Mouse (Mus musculus) stomach, embryonic 16.5 days (tissue): Measurements from ENCODE around the gene Zfp143. TPM values are rescaled to one million over a fixed set of nuclear protein-coding genes. Genes with fewer than 3 reads are reported as not detected.

Experiments
- ATAC-seq: fragments of 200-750 bp; cut with Nextera tagmentation; 2 replicates; pipeline ENCODE4 v1.8.0; 2017; ENCODE audit warnings: moderate number of reproducible peaks, moderate TSS enrichment; ENCODE audit not compliant: insufficient read depth, low FRiP score
- H3K27ac ChIP-seq: fragments of 300-500 bp; sonication (generic); 2 replicates; pipeline ENCODE4 v1.5.1; 2014; ENCODE audit warnings: low read length
- H3K27me3 ChIP-seq: fragments of 300-500 bp; sonication (generic); 2 replicates; pipeline ENCODE4 v1.6.1; 2014; ENCODE audit warnings: low read length, control low read depth, mixed read lengths; ENCODE audit not compliant: control insufficient read depth, insufficient read depth
- H3K36me3 ChIP-seq: fragments of 300-500 bp; sonication (generic); 2 replicates; pipeline ENCODE4 v1.6.1; 2014; ENCODE audit warnings: low read length; ENCODE audit not compliant: control insufficient read depth, insufficient read depth
- H3K4me1 ChIP-seq: fragments of 300-500 bp; sonication (generic); 2 replicates; pipeline ENCODE4 v1.6.1; 2014; ENCODE audit warnings: low read length, control low read depth, mixed read lengths; ENCODE audit not compliant: control insufficient read depth, insufficient read depth
- H3K4me2 ChIP-seq: fragments of 300-500 bp; sonication (generic); 2 replicates; pipeline ENCODE4 v1.6.1; 2014; ENCODE audit warnings: low read depth, low read length, mixed read lengths
- H3K4me3 ChIP-seq: fragments of 300-500 bp; sonication (generic); replicated peaks from 2 replicates; pipeline ENCODE4 v1.5.1; 2014; ENCODE audit warnings: mild to moderate bottlenecking, low read length
- H3K9ac ChIP-seq: fragments of 300-500 bp; sonication (generic); 2 replicates; pipeline ENCODE4 v1.6.1; 2014; ENCODE audit warnings: low read length
- H3K9me3 ChIP-seq: fragments of 300-500 bp; sonication (generic); replicated peaks from 2 replicates; pipeline ENCODE4 v1.6.1; 2016; ENCODE audit warnings: low read length, control low read depth; ENCODE audit not compliant: control insufficient read depth
- WGBS: fragments of 180-500 bp; shearing (Covaris S2); extraction: QIAGEN DNeasy Blood & Tissue Kit; methylation state at CpG from one replicate; pipeline ENCODE4 v1.1.7; 2014; 5-methylcytosine and 5-hydroxymethylcytosine counted together
- polyA plus RNA-seq: library from polyadenylated mRNA; unstranded; fragments of >200 nt; fragmentation: Nextera tagmentation; extraction: Ambion mirVana; gene quantifications from 2 replicates; pipeline ENCODE4 v1.2.1, GENCODE M21; 2015

The Zfp143 gene
- polyA plus RNA-seq, 1 experiment from 2014 or later, result 15.0 TPM

- H3K36me3 ChIP-seq, result peaks cover 26% of the 10 kb centered on the region
- 67% methylated on average over 13 of the region's 13 CpGs for WGBS
Measured at GRCm38 (mm10) chr7:110083386-110084165, 22.6 kb downstream of the Zfp143 start.

GRCm38 (mm10) chr7:110085217-110085616, 24.2 kb downstream of the Zfp143 start:
- no peak overlapping the region for H3K4me2 ChIP-seq
- H3K27me3 ChIP-seq, result no peaks in the 10 kb centered on the region
- H3K9ac ChIP-seq, result no peak overlapping the region
- H3K27ac ChIP-seq, result no peak overlapping the region
- H3K4me3 ChIP-seq, result no peak overlapping the region
- H3K9me3 ChIP-seq, result no peaks in the 10 kb centered on the region
- H3K4me1 ChIP-seq, result no peaks in the 10 kb centered on the region
- H3K36me3 ChIP-seq, result peaks cover 27% of the 10 kb centered on the region
- ATAC-seq, result no peak

More at GRCm38 (mm10) chr7:110083386-110084165, 22.6 kb downstream of the Zfp143 start:
- Histone ChIP-seq H3K4me1 (no peaks in the 10 kb centered on the region), H3K9ac (no peak overlapping the region), H3K4me3 (no peak overlapping the region), H3K27ac (no peak overlapping the region), H3K4me2 (no peak overlapping the region), H3K9me3 (no peaks in the 10 kb centered on the region), H3K27me3 (no peaks in the 10 kb centered on the region)
- ATAC-seq, result no peak

- no peak overlapping the region for H3K4me3 ChIP-seq
- no peaks in the 10 kb centered on the region for H3K9me3 ChIP-seq
- H3K4me1 ChIP-seq, result no peaks in the 10 kb centered on the region
- peak overlapping the region; percentile 78 for H3K27ac ChIP-seq
- H3K27me3 ChIP-seq, result no peaks in the 10 kb centered on the region
- 61% methylated on average over 4 of the region's 4 CpGs for WGBS
- H3K9ac ChIP-seq, result no peak overlapping the region
- peak; percentile 96 for ATAC-seq
- no peak overlapping the region for H3K4me2 ChIP-seq
- H3K36me3 ChIP-seq, result peaks cover 23% of the 10 kb centered on the region
Measured at GRCm38 (mm10) chr7:110087914-110088313, 26.9 kb downstream of the Zfp143 start.

GRCm38 (mm10) chr7:110091670-110092069, 30.7 kb downstream of the Zfp143 start:
- ATAC-seq, result no peak
- Histone ChIP-seq H3K27me3 (no peaks in the 10 kb centered on the region), H3K4me2 (no peak overlapping the region), H3K9ac (no peak overlapping the region), H3K27ac (no peak overlapping the region), H3K4me1 (no peaks in the 10 kb centered on the region; the same call in 1 of the 2 replicates), H3K36me3 (0 out of 2 replicates have a peak, but pooled peaks cover 10% of the 10 kb centered on the region), H3K9me3 (no peaks in the 10 kb centered on the region), H3K4me3 (no peak overlapping the region)
- WGBS, result 78% methylated on average over 7 of the region's 7 CpGs

GRCm38 (mm10) chr7:110096332-110096731, 35.3 kb downstream of the Zfp143 start:
- Histone ChIP-seq H3K9ac (no peak overlapping the region; the same call in 1 of the 2 replicates), H3K27ac (peak overlapping the region; percentile 29; the same call in 1 of the 2 replicates), H3K36me3 (0 out of 2 replicates have a peak, but pooled peaks cover 3% of the 10 kb centered on the region), H3K4me3 (no peak overlapping the region), H3K4me1 (no peaks in the 10 kb centered on the region; the same call in 1 of the 2 replicates), H3K27me3 (no peaks in the 10 kb centered on the region), H3K4me2 (no peak overlapping the region), H3K9me3 (no peaks in the 10 kb centered on the region)
- no peak for ATAC-seq
- WGBS, result 75% methylated on average over 4 of the region's 4 CpGs

GRCm38 (mm10) chr7:110097106-110097793, 36.2 kb downstream of the Zfp143 start:
- Histone ChIP-seq H3K27ac (peak overlapping the region; percentile 16), H3K9me3 (no peaks in the 10 kb centered on the region), H3K4me3 (no peak overlapping the region), H3K27me3 (no peaks in the 10 kb centered on the region), H3K36me3 (0 out of 2 replicates have a peak, but pooled peaks cover 2% of the 10 kb centered on the region), H3K4me1 (no peaks in the 10 kb centered on the region; the same call in 1 of the 2 replicates), H3K4me2 (no peak overlapping the region), H3K9ac (no peak overlapping the region)
- ATAC-seq, result peak; percentile 86
- WGBS, result 43% methylated on average over 7 of the region's 7 CpGs

GRCm38 (mm10) chr7:110100854-110101253, 39.8 kb downstream of the Zfp143 start:
- H3K9me3 ChIP-seq, result no peaks in the 10 kb centered on the region
- no peak overlapping the region for H3K9ac ChIP-seq
- 49% methylated on average over 6 of the region's 6 CpGs for WGBS
- H3K4me1 ChIP-seq, result no peaks in the 10 kb centered on the region; the same call in 1 of the 2 replicates
- peak overlapping the region; percentile 51; the same call in 1 of the 2 replicates for H3K27ac ChIP-seq
- ATAC-seq, result no peak
- H3K4me2 ChIP-seq, result no peak overlapping the region
- H3K36me3 ChIP-seq, result no peaks in the 10 kb centered on the region
- H3K4me3 ChIP-seq, result no peak overlapping the region
- H3K27me3 ChIP-seq, result no peaks in the 10 kb centered on the region

GRCm38 (mm10) chr7:110101266-110101665, 40.2 kb downstream of the Zfp143 start:
- Histone ChIP-seq H3K4me1 (no peaks in the 10 kb centered on the region; the same call in 1 of the 2 replicates), H3K4me2 (no peak overlapping the region), H3K9ac (peak overlapping the region; percentile 43; the same call in 1 of the 2 replicates), H3K36me3 (no peaks in the 10 kb centered on the region), H3K27me3 (no peaks in the 10 kb centered on the region), H3K4me3 (no peak overlapping the region), H3K9me3 (no peaks in the 10 kb centered on the region), H3K27ac (peak overlapping the region; percentile 26; the same call in 1 of the 2 replicates)
- ATAC-seq, result no peak
- 73% methylated on average over 5 of the region's 5 CpGs for WGBS

GRCm38 (mm10) chr7:110105041-110105440, 44.0 kb downstream of the Zfp143 start:
- no peak overlapping the region for H3K4me3 ChIP-seq
- no peaks in the 10 kb centered on the region for H3K9me3 ChIP-seq
- no peak overlapping the region for H3K9ac ChIP-seq
- no peaks in the 10 kb centered on the region for H3K36me3 ChIP-seq
- H3K4me1 ChIP-seq, result peaks cover 13% of the 10 kb centered on the region
- no peak overlapping the region for H3K27ac ChIP-seq
- H3K4me2 ChIP-seq, result no peak overlapping the region
- WGBS, result 87% methylated on average over 5 of the region's 5 CpGs
- H3K27me3 ChIP-seq, result no peaks in the 10 kb centered on the region
- ATAC-seq, result no peak
